Mouse (Mus musculus): Measurements from ENCODE around the gene Scml4. TPM values are rescaled to one million over a fixed set of nuclear protein-coding genes. Genes with fewer than 3 reads are reported as not detected.
A peak's percentile ranks its signal among the peaks of the same experiment; 100 is the strongest.

Gene Scml4
- polyA plus RNA-seq, 1 experiment from 2014 or later = 0.49 TPM

DNA sequence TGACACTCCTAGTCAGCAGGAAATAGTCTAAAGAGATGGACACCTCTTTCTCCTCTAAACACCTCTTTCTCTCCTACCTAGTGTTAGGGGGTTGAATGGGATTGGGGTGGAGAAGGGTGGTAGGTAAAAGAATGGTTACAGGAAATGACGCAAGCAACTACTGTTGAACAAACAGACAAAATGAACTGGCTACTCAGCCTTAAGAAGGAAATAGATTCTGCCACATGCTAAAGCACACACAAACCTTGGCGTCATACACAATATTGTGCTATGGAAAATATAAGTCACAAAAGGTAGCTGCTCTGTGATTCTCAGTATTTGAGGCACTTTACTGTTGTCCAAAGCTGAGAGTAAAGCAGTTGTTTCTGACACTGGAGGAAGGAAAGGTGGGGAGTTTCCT is 21.4 kb upstream of the Scml4 start:
- DNase-seq (ENCODE audit: low spot score) (no peak), ATAC-seq (replicated peaks; ENCODE audit: insufficient number of reproducible peaks, low FRiP score, low TSS enrichment, low read depth) (no peak)
- no peak overlapping the region for H3K4me2 ChIP-seq (ENCODE audit: low read depth, low read length)

DNA sequence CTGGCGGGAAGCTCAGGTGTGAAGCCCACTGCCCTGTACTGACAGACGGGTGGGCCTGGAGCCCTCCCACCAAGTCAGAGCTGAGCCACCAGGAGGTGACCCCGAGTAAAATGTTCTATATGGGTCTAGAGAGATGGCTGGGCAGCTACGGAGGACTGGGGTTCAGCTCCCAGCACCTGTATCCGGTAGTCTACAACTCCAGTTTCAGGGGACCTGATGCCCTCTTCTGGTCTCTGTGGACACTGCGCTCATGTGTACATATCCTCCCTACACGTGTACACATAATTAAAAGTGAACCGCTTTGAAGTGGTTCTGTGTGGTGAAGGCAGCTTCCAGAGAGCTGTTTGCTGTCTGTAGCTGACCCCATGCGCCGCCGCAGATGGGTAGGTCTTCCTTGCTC is 20.1 kb upstream of the Scml4 start:
- no peak overlapping the region for H3K4me3 ChIP-seq (ENCODE audit: low read depth, low read length)
- H3K9me3 ChIP-seq (replicated peaks; ENCODE audit: control insufficient read depth, low read length) = no peaks in the 10 kb centered on the region
- DNase-seq (ENCODE audit: low spot score) (no peak), ATAC-seq (replicated peaks; ENCODE audit: insufficient number of reproducible peaks, low FRiP score, low TSS enrichment, low read depth) (no peak)
- no peak overlapping the region for H3K27ac ChIP-seq (replicated peaks; ENCODE audit: low read depth, low read length)
- no peak overlapping the region for H3K4me2 ChIP-seq (ENCODE audit: low read depth, low read length)
- H3K36me3 ChIP-seq (replicated peaks; ENCODE audit: control insufficient read depth, insufficient read depth, low read depth, low read length) = no peaks in the 10 kb centered on the region; the same call in 1 of the 2 replicates
- H3K9ac ChIP-seq (replicated peaks; ENCODE audit: low read length) = no peak overlapping the region
- 93% methylated on average over 11 of the region's 11 CpGs for WGBS
- no peaks in the 10 kb centered on the region for H3K4me1 ChIP-seq (ENCODE audit: control insufficient read depth, insufficient read depth, low read length)
- H3K27me3 ChIP-seq (ENCODE audit: control insufficient read depth, insufficient read depth, low read length) = no peaks in the 10 kb centered on the region

More for the DNA sequence above, 21.4 kb upstream of the Scml4 start:
- H3K4me1 ChIP-seq (ENCODE audit: control insufficient read depth, insufficient read depth, low read length) = no peaks in the 10 kb centered on the region
- H3K27ac ChIP-seq (replicated peaks; ENCODE audit: low read depth, low read length) = no peak overlapping the region
- H3K4me3 ChIP-seq (ENCODE audit: low read depth, low read length) = no peak overlapping the region
- WGBS = 94% methylated on average over 2 of the region's 2 CpGs
- H3K36me3 ChIP-seq (replicated peaks; ENCODE audit: control insufficient read depth, insufficient read depth, low read depth, low read length) = no peaks in the 10 kb centered on the region; the same call in 1 of the 2 replicates
- no peaks in the 10 kb centered on the region for H3K27me3 ChIP-seq (ENCODE audit: control insufficient read depth, insufficient read depth, low read length)
- no peaks in the 10 kb centered on the region for H3K9me3 ChIP-seq (replicated peaks; ENCODE audit: control insufficient read depth, low read length)
- H3K9ac ChIP-seq (replicated peaks; ENCODE audit: low read length) = no peak overlapping the region

DNA sequence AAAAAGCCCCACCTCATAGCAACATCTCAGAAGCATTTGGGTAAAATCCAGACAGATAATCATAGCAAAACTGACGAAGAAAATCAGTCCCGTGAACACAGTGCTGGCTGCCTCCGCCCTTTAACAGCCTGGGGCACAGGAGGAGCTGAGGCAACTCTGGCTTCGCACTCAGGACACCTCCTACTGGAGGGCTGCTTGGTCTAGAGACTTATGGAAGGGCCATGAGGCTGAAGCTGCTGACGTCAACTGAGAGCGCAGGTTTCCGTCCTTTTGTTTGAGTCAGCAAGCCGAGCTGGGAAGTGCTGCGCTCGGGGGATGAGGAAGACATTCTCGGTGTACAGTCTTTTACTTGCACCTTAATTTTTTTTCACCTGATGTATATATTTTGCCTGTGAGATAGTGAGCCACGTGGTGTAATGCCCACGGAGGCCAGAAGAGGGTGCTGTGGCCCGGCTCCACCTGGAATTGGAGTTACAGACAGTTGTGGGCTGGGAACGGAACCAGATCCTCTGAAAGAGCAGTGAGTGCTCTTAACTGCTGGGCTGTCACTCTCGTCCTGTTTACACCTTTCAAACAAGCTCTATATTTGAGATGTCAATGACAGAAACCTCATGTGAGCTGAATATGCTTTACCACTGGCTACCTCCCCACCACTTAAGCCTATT is 18.5 kb upstream of the Scml4 start:
- H3K27ac ChIP-seq (replicated peaks; ENCODE audit: low read depth, low read length) = no peak overlapping the region
- H3K4me1 ChIP-seq (ENCODE audit: control insufficient read depth, insufficient read depth, low read length) = no peaks in the 10 kb centered on the region
- WGBS = 60% methylated on average over 16 of the region's 16 CpGs
- DNase-seq (ENCODE audit: low spot score) = no peak
- H3K9ac ChIP-seq (replicated peaks; ENCODE audit: low read length) = no peak overlapping the region
- H3K9me3 ChIP-seq (replicated peaks; ENCODE audit: control insufficient read depth, low read length) = no peaks in the 10 kb centered on the region
- no peaks in the 10 kb centered on the region for H3K36me3 ChIP-seq (replicated peaks; ENCODE audit: control insufficient read depth, insufficient read depth, low read depth, low read length)
- H3K27me3 ChIP-seq (ENCODE audit: control insufficient read depth, insufficient read depth, low read length) = no peaks in the 10 kb centered on the region
- ATAC-seq (replicated peaks; ENCODE audit: insufficient number of reproducible peaks, low FRiP score, low TSS enrichment, low read depth) = no peak
- H3K4me2 ChIP-seq (ENCODE audit: low read depth, low read length) = no peak overlapping the region
- no peak overlapping the region for H3K4me3 ChIP-seq (ENCODE audit: low read depth, low read length)

DNA sequence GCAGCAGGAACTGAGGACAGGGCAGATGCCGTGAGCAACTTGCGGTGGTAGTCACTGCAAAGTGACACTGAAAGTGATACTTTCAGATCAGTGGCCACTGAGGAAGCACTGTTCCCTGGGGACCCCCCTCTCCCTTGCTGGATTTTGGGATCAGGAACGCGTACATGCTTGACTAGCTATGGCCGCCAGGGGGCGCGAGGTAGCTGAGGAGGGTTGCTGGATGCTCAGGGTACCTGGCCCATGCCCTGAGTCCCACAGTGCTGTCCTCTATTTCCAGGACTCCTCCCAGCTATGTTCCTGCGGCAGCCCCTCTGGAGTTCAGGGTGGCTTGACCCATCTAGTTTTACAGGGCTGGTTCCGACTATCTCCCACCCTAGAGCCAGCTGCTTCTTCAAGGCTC is 17.8 kb upstream of the Scml4 start:
- Histone ChIP-seq H3K36me3 (replicated peaks; ENCODE audit: control insufficient read depth, insufficient read depth, low read depth, low read length) (no peaks in the 10 kb centered on the region), H3K9me3 (replicated peaks; ENCODE audit: control insufficient read depth, low read length) (no peaks in the 10 kb centered on the region), H3K4me3 (ENCODE audit: low read depth, low read length) (no peak overlapping the region), H3K4me2 (ENCODE audit: low read depth, low read length) (no peak overlapping the region), H3K9ac (replicated peaks; ENCODE audit: low read length) (no peak overlapping the region), H3K27ac (replicated peaks; ENCODE audit: low read depth, low read length) (no peak overlapping the region), H3K4me1 (ENCODE audit: control insufficient read depth, insufficient read depth, low read length) (no peaks in the 10 kb centered on the region), H3K27me3 (ENCODE audit: control insufficient read depth, insufficient read depth, low read length) (no peaks in the 10 kb centered on the region)
- peak; percentile 62; the same call in 1 of the 2 replicates for ATAC-seq (replicated peaks; ENCODE audit: insufficient number of reproducible peaks, low FRiP score, low TSS enrichment, low read depth)
- DNase-seq (ENCODE audit: low spot score) = peak; percentile 83
- 10% methylated on average over 9 of the region's 9 CpGs for WGBS

DNA sequence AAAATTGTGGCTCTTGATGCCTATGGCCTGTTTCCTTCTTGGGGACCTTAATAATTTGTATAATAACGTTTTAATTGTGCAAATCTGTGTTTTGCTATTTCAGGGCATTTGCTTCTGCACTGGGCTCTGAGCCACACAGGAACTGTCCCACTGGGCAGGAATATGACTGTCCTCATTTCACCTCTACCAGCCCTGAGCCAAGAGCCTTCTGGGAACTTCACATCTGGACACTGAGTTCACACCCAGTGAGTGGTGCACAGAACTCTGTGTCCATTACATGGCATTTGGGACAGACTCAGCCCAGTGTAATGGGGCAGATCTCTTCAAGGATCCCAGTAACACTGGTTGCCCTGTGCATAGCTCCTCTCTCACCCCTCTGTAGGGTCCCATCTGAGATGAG is 16.8 kb upstream of the Scml4 start:
- Histone ChIP-seq H3K36me3 (replicated peaks; ENCODE audit: control insufficient read depth, insufficient read depth, low read depth, low read length) (no peaks in the 10 kb centered on the region), H3K27me3 (ENCODE audit: control insufficient read depth, insufficient read depth, low read length) (no peaks in the 10 kb centered on the region), H3K27ac (replicated peaks; ENCODE audit: low read depth, low read length) (no peak overlapping the region), H3K4me2 (ENCODE audit: low read depth, low read length) (no peak overlapping the region), H3K9me3 (replicated peaks; ENCODE audit: control insufficient read depth, low read length) (no peaks in the 10 kb centered on the region), H3K9ac (replicated peaks; ENCODE audit: low read length) (no peak overlapping the region), H3K4me1 (ENCODE audit: control insufficient read depth, insufficient read depth, low read length) (no peaks in the 10 kb centered on the region), H3K4me3 (ENCODE audit: low read depth, low read length) (no peak overlapping the region)
- ATAC-seq (replicated peaks; ENCODE audit: insufficient number of reproducible peaks, low FRiP score, low TSS enrichment, low read depth) = no peak
- DNase-seq (ENCODE audit: low spot score) = no peak
- WGBS = 74% methylated on average over 1 of the region's 1 CpGs

DNA sequence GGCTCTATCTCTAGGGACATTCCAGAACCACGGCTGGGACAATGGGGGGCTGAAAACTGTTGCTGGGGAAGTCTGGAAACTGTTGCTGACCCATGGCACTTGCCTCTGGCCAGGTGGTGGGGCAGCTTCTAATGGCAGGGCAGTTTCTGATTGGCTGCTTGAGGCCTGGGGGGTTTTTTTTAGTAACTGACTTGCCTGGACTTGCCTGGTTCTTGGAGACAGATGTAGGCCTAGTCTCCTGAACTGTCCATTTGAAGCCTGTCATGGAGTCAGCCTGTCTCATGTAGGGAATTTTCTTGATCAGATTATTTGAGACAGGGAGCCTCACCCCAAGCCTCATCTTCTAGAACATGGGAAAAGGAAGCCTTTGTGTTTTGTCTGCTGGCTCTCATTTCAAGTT is 14.7 kb upstream of the Scml4 start:
- Histone ChIP-seq H3K4me2 (ENCODE audit: low read depth, low read length) (no peak overlapping the region), H3K9ac (replicated peaks; ENCODE audit: low read length) (no peak overlapping the region)
- no peak for DNase-seq (ENCODE audit: low spot score)

DNA sequence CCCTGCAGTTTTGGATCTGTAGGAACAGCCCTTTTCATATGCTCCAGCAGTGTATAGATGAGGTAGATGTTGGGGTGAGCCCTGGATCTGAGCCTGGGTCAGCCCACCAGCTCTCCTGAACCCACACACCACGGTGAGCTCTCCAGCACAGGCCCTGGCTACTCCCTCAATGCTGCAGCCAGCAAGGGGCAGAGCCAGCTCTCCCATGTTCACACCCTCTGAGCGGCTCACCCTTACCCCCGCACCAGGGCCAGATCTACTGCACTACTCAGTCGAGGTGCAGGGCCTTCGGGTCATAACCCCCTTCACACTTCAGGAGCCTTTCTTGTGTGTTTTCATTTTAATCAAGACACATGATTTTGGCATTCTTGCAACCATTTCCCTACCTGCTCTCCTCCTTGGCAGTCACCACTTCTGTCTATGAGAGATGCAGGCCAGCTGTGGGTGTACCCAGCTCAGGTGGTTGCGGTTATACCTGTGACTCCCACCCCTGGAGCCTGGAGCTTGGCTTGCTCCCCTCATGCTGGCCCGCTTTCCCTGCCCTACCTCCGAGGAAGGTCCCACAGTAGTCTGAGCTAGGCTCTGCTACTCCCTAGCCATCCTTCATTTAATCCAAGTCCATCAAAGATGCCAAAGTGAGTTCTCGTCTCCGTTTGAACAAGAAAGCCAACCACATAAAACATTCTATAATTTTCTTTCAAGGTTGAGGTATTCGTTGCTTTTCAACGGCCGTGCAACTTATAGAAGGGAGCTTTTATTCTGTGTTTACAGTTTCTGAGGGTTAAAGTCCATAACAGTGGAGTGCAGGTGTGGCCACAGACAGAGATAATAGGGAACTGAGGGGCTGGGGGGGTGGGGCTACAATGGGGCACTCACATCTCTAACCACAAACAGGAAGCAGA is 11.7 kb upstream of the Scml4 start:
- WGBS = 90% methylated on average over 13 of the region's 13 CpGs
- DNase-seq (ENCODE audit: low spot score) (no peak), ATAC-seq (replicated peaks; ENCODE audit: insufficient number of reproducible peaks, low FRiP score, low TSS enrichment, low read depth) (no peak)
- H3K36me3 ChIP-seq (replicated peaks; ENCODE audit: control insufficient read depth, insufficient read depth, low read depth, low read length) = no peaks in the 10 kb centered on the region
- no peaks in the 10 kb centered on the region for H3K4me1 ChIP-seq (ENCODE audit: control insufficient read depth, insufficient read depth, low read length)
- H3K9me3 ChIP-seq (replicated peaks; ENCODE audit: control insufficient read depth, low read length) = no peaks in the 10 kb centered on the region
- no peaks in the 10 kb centered on the region for H3K27me3 ChIP-seq (ENCODE audit: control insufficient read depth, insufficient read depth, low read length)
- H3K4me2 ChIP-seq (ENCODE audit: low read depth, low read length) = no peak overlapping the region
- no peak overlapping the region for H3K9ac ChIP-seq (replicated peaks; ENCODE audit: low read length)
- no peak overlapping the region for H3K4me3 ChIP-seq (ENCODE audit: low read depth, low read length)
- no peak overlapping the region for H3K27ac ChIP-seq (replicated peaks; ENCODE audit: low read depth, low read length)

More for the DNA sequence above, 14.7 kb upstream of the Scml4 start:
- Histone ChIP-seq H3K4me3 (ENCODE audit: low read depth, low read length) (no peak overlapping the region), H3K9me3 (replicated peaks; ENCODE audit: control insufficient read depth, low read length) (no peaks in the 10 kb centered on the region), H3K36me3 (replicated peaks; ENCODE audit: control insufficient read depth, insufficient read depth, low read depth, low read length) (no peaks in the 10 kb centered on the region), H3K27ac (replicated peaks; ENCODE audit: low read depth, low read length) (no peak overlapping the region), H3K27me3 (ENCODE audit: control insufficient read depth, insufficient read depth, low read length) (no peaks in the 10 kb centered on the region), H3K4me1 (ENCODE audit: control insufficient read depth, insufficient read depth, low read length) (no peaks in the 10 kb centered on the region)
- ATAC-seq (replicated peaks; ENCODE audit: insufficient number of reproducible peaks, low FRiP score, low TSS enrichment, low read depth) = no peak
- 31% methylated on average over 1 of the region's 1 CpGs for WGBS

DNA sequence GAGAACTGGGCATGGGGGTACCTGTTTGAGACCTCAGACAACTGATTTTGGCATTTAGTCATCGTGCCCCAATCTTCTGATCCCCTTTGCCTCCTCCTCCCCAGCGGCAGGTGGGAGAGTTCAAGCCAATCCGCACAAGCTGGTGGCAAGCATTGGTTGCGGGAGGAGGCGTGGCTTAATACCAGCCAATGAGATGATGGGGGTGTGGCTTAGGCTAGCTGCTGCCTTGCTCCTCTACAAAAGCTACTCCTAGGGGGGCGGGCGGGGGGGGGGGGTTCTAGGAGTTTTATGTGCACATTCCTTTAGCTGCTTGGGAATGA is 11.1 kb upstream of the Scml4 start:
- DNase-seq (ENCODE audit: low spot score) = no peak
- no peak overlapping the region for H3K9ac ChIP-seq (replicated peaks; ENCODE audit: low read length)
- H3K36me3 ChIP-seq (replicated peaks; ENCODE audit: control insufficient read depth, insufficient read depth, low read depth, low read length) = no peaks in the 10 kb centered on the region
- H3K27ac ChIP-seq (replicated peaks; ENCODE audit: low read depth, low read length) = no peak overlapping the region
- no peak for ATAC-seq (replicated peaks; ENCODE audit: insufficient number of reproducible peaks, low FRiP score, low TSS enrichment, low read depth)
- H3K9me3 ChIP-seq (replicated peaks; ENCODE audit: control insufficient read depth, low read length) = no peaks in the 10 kb centered on the region
- 89% methylated on average over 7 of the region's 7 CpGs for WGBS
- no peaks in the 10 kb centered on the region for H3K4me1 ChIP-seq (ENCODE audit: control insufficient read depth, insufficient read depth, low read length)
- H3K27me3 ChIP-seq (ENCODE audit: control insufficient read depth, insufficient read depth, low read length) = no peaks in the 10 kb centered on the region
- H3K4me3 ChIP-seq (ENCODE audit: low read depth, low read length) = no peak overlapping the region
- no peak overlapping the region for H3K4me2 ChIP-seq (ENCODE audit: low read depth, low read length)

All from embryonic facial prominence, embryonic 11.5 days (tissue).